Comparison of ENCODE assay signal across 8 mouse cellular contexts in genomic region chr5:45278571-45278970, GRCm38 (mm10).
DNase-seq lines count a peak whose midpoint lies in the region; ATAC-seq and TF ChIP-seq lines count a peak whose summit lies in the region.

No protein-coding gene starts in this region.

- no peaks in the 10 kb centered on the region for H3K9me3 ChIP-seq in ES-Bruce4 (replicated peaks; ENCODE audit: control insufficient read depth, insufficient read depth, low read length, poor library complexity, severe bottlenecking)
- no peaks in the 10 kb centered on the region for H3K9me3 ChIP-seq in forebrain, embryonic 12.5 days
- H3K9me3 ChIP-seq in heart, embryonic 15.5 days (replicated peaks) = no peaks in the 10 kb centered on the region
- no peaks in the 10 kb centered on the region for H3K9me3 ChIP-seq in neural tube, embryonic 12.5 days

- TF ChIP-seq EP300 in ES-Bruce4 (IDR thresholded peaks at IDR 0.05; ENCODE audit: insufficient read depth, low read depth, low read length) = no peak

- no peaks in the 10 kb centered on the region for H3K4me1 ChIP-seq in ES-Bruce4 (ENCODE audit: control insufficient read depth, insufficient read depth, low read length)
- H3K4me1 ChIP-seq in forebrain, embryonic 12.5 days = peaks cover 23% of the 10 kb centered on the region
- 0 out of 2 replicates have a peak, but pooled peaks cover 3% of the 10 kb centered on the region for H3K4me1 ChIP-seq in heart, embryonic 15.5 days (replicated peaks)
- H3K4me1 ChIP-seq in liver, adult 2 months (ENCODE audit: control insufficient read depth, insufficient read depth, low read length) = no peaks in the 10 kb centered on the region
- H3K4me1 ChIP-seq in neural tube, embryonic 12.5 days = peaks cover 12% of the 10 kb centered on the region

- no peaks in the 10 kb centered on the region for H3K79me2 ChIP-seq in liver, adult 2 months (ENCODE audit: control insufficient read depth, insufficient read depth, low read length)

- H3K4me2 ChIP-seq in forebrain, embryonic 12.5 days = peak overlapping the region; percentile 61
- H3K4me2 ChIP-seq in heart, embryonic 15.5 days = peak overlapping the region; percentile 60
- H3K4me2 ChIP-seq in neural tube, embryonic 12.5 days (replicated peaks) = peak overlapping the region; percentile 56

- 3% methylated on average over 9 of the region's 9 CpGs for WGBS in forebrain, embryonic 12.5 days
- WGBS in heart, embryonic 15.5 days = 2% methylated on average over 9 of the region's 9 CpGs
- 4% methylated on average over 9 of the region's 9 CpGs for WGBS in liver, adult 2 months
- WGBS in neural tube, embryonic 12.5 days = 1% methylated on average over 9 of the region's 9 CpGs

- H3K36me3 ChIP-seq in ES-Bruce4 (ENCODE audit: control insufficient read depth, insufficient read depth, low read length, poor library complexity, severe bottlenecking) = no peaks in the 10 kb centered on the region
- H3K36me3 ChIP-seq in forebrain, embryonic 12.5 days (replicated peaks) = no peaks in the 10 kb centered on the region
- no peaks in the 10 kb centered on the region for H3K36me3 ChIP-seq in heart, embryonic 15.5 days
- no peaks in the 10 kb centered on the region for H3K36me3 ChIP-seq in liver, adult 2 months (ENCODE audit: control insufficient read depth, insufficient read depth, low read length)
- H3K36me3 ChIP-seq in neural tube, embryonic 12.5 days = no peaks in the 10 kb centered on the region

- TF ChIP-seq CTCF in ES-Bruce4 (IDR thresholded peaks at IDR 0.05; ENCODE audit: low read depth, low read length) = peak; percentile 53
- peak; percentile 30; the same call in 1 of the 2 replicates for TF ChIP-seq CTCF in liver, adult 2 months (IDR thresholded peaks at IDR 0.05; ENCODE audit: low read depth, low read length)

- H3K27me3 ChIP-seq in ES-Bruce4 (ENCODE audit: control insufficient read depth, insufficient read depth, low read length, poor library complexity, severe bottlenecking) = no peaks in the 10 kb centered on the region; the same call in 1 of the 2 replicates
- no peaks in the 10 kb centered on the region for H3K27me3 ChIP-seq in forebrain, embryonic 12.5 days
- no peaks in the 10 kb centered on the region for H3K27me3 ChIP-seq in heart, embryonic 15.5 days
- H3K27me3 ChIP-seq in liver, adult 2 months (ENCODE audit: control insufficient read depth, insufficient read depth, low read length) = no peaks in the 10 kb centered on the region
- no peaks in the 10 kb centered on the region for H3K27me3 ChIP-seq in neural tube, embryonic 12.5 days (replicated peaks)

- no peak for TF ChIP-seq POLR2A in ES-Bruce4 (IDR thresholded peaks at IDR 0.05; ENCODE audit: insufficient read depth, low read length)
- no peak for TF ChIP-seq POLR2A in liver, adult 2 months (IDR thresholded peaks at IDR 0.05; ENCODE audit: extremely low read depth, insufficient read depth, low read length)

- no peak overlapping the region for H3K27ac ChIP-seq in ES-Bruce4 (ENCODE audit: insufficient read depth, low read length)
- no peak overlapping the region for H3K27ac ChIP-seq in forebrain, embryonic 12.5 days
- no peak overlapping the region for H3K27ac ChIP-seq in heart, embryonic 15.5 days
- no peak overlapping the region for H3K27ac ChIP-seq in liver, adult 2 months (replicated peaks; ENCODE audit: insufficient read depth, low read depth, low read length)
- no peak overlapping the region for H3K27ac ChIP-seq in neural tube, embryonic 12.5 days

- ATAC-seq in forebrain, embryonic 12.5 days (ENCODE audit: low FRiP score) = peak; percentile 76
- 0 out of 2 replicates have a peak, but pooled peaks have one; percentile 18 for ATAC-seq in heart, embryonic 15.5 days (replicated peaks; ENCODE audit: insufficient number of reproducible peaks, insufficient read depth, low FRiP score, low read depth)
- no peak for ATAC-seq in neural tube, embryonic 12.5 days (ENCODE audit: low FRiP score, low read depth)

- DNase-seq in c-Kit-positive CD71-positive TER-119-negative erythroid progenitor cells, embryonic 14.5 days (ENCODE audit: low read depth) = peak; percentile 13
- peak; percentile 92 for DNase-seq in kidney, postnatal 14 days
- DNase-seq in liver, adult 2 months (ENCODE audit: extremely low read depth, low read depth, low spot score) = no peak
- DNase-seq in urinary bladder, adult 2 months (ENCODE audit: low spot score) = peak; percentile 26

- H3K9ac ChIP-seq in ES-Bruce4 (ENCODE audit: low read depth, poor library complexity, severe bottlenecking) = no peak overlapping the region
- no peak overlapping the region for H3K9ac ChIP-seq in forebrain, embryonic 12.5 days
- peak overlapping the region; percentile 44; the same call in 1 of the 2 replicates for H3K9ac ChIP-seq in heart, embryonic 15.5 days
- H3K9ac ChIP-seq in liver, adult 2 months (ENCODE audit: low read depth, low read length) = no peak overlapping the region
- H3K9ac ChIP-seq in neural tube, embryonic 12.5 days = no peak overlapping the region; the same call in 1 of the 2 replicates

- H3K4me3 ChIP-seq in ES-Bruce4 (ENCODE audit: low read depth, low read length) = peak overlapping the region; percentile 61
- H3K4me3 ChIP-seq in forebrain, embryonic 12.5 days (replicated peaks) = peak overlapping the region; percentile 28; the same call in 1 of the 2 replicates
- peak overlapping the region; percentile 34 for H3K4me3 ChIP-seq in heart, embryonic 15.5 days
- no peak overlapping the region for H3K4me3 ChIP-seq in liver, adult 2 months (ENCODE audit: insufficient read depth, low read depth, low read length)
- no peak overlapping the region for H3K4me3 ChIP-seq in neural tube, embryonic 12.5 days

Comparison
In these comparisons a context has a peak if more than half of its experiments do, and no peak if none do; other contexts are left out.
1. H3K4me3 ChIP-seq: peak in ES-Bruce4 (single experiment), forebrain, embryonic 12.5 days (single experiment) and heart, embryonic 15.5 days (single experiment); none in liver, adult 2 months (single experiment) and neural tube, embryonic 12.5 days (single experiment).
2. Peak in every context shown above with its lines, with median percentiles within 50 percentile points of each other: H3K4me2 ChIP-seq.